Mouse (Mus musculus) layer of hippocampus, postnatal 25 days (tissue): ENCODE data around the gene Ccnd2. TPM values are rescaled to one million over a fixed set of nuclear protein-coding genes. Genes with fewer than 3 reads are reported as not detected.
A peak's percentile ranks its signal among the peaks of the same experiment; 100 is the strongest.

Experiments
- DNase-seq, 2 experiments: peaks; one replicate each; pipeline ENCODE4 v3.0.0; 2022; ENCODE audit warnings: mixed read lengths in 2 of 2, low spot score in 1 of 2; ENCODE audit errors: extremely low spot score in 1 of 2
- total RNA-seq, 2 experiments: library from RNA; stranded (reverse); gene quantifications; 2 replicates each; pipeline ENCODE4 v1.2.3; 2021

Ccnd2 gene
- total RNA-seq, result 100 to 1,000 TPM; 137 to 150 TPM

DNA sequence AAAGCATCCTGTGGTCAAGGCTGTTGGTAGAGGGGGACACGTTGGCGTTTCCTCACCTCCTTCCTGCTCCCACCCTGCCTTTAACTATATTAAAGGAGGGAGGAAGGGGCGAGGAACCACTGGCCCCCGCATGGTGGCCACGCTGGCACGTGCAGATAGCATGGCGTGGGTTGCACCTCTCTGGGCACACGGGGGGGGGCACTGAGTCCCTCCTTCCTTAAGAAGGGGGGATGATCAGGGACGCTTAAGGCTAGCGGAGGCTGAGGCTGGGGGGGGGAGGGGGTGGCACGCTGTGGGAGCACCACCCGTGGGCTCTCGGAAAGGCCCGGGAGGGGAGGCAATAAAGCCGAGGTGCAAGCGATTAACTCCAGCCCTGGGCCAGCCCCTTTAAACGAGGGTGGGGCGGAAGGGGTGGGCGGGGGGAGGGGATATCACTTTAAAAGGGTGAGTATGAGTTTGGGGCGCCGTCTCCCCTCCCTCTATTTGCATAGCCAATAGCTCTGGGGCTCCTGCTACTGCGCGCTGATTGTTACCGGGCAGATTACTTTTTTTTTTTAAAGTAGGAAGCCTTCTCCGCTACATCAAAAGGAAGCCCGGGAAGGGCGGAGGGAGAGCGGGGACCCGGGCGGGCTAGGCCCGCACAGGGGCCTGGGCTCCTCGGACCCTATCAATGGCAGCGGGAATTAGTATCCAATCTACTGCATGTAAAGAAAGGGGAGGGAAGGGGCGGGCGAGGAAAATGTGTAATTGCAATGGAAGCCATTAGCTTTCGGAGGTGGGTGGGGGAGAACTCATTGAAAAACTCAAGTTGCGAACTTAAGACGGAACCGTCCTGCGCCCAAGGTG, at the start of gene Ccnd2:
TSS of gene Ccnd2 (minus strand) at position 88 of the 846 bp plus-strand sequence.
- DNase-seq, result no peak

DNA sequence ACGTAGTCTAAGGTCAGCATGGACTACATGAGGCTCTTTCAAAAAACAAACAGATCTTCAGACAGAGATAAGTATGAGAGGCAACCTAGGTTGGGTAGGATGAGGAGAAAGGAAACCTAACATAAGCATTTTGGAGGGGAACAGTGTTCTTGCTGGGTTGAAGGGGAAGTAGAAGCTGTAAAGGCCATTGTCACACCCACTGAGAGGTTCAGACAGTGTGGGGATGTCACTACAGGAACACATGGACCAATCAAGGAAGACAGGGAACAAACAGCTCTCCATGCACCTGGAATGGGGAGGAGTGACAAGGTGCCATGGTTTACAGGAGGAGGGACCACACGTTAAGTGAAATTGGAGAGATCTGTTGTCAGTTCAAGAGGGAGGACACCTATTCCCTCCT, 45.0 kb upstream of the Ccnd2 start:
- no peak for DNase-seq

DNA sequence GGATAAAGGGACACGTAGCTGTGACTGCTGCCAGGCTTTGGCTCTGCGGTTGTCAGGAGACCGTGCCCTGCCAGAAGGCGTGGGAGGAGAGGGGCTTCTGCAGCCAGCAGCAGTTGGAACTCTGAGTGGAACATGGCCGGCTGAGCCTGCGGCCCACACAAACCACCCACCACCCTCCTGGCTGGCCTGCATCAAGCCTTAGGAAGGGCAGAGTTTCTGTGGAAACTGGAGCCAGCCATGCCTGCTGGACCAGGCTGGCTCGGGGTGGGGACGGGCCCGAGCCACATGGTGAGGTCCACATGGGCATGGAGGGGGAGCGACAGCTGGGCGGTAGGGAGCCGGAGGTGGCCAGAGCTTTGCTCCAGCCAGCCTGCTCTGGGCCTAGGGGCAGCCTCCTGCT, 29.3 kb upstream of the Ccnd2 start:
- DNase-seq, result peak; percentile 10 to 24

DNA sequence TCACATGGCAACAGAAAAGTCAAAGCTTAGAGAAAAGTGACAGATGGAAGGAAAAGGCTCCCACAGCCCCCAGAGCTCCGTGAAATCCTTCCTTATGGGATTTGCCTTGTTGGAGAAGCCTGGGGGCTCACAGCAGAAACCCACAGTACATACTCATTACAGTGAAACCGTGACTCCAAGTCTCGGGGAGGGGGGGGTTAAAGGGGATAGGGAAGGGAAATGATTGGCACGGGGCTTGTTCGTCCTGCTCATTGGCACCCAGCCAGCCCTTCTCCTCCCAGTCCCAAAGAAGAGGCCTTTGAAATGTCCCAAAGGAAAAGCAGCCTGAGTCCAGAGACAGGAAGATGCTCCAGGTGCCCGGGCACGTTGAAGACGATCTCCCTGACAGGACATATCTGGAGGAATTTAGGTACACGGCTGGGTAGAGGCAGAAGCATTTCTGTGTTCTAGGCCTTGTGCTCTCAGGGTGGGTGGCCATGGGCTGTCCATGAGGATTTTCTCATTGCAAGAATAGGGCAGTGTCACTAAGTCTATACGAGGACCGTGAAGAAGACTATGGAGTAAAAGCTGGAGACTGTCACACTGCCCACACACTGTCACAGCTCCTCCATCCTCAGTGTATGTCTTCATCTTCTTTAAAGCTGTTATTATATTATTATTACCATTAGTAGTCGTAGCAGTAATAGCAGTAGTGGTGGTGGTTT, 27.2 kb upstream of the Ccnd2 start:
- no peak for DNase-seq

DNA sequence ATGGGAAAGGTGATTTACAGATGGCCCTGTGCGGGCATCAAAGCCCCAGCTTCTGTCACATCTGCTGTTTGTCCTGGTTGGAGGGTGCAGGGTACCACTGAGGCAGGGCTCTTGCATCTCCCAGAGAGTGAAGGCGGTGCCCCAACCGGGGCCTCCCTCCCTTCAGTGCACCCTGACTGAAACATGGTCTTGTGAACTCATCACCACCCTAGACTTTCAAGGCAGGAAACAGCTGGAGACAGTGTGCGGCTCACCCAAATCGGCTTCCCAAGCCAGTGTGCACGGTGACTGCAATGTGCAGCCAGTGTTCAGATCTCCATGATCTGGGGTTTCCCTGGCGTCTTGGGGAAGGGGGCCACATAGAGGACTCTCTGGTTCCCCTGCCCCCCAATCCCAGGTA, 26.0 kb upstream of the Ccnd2 start:
- no peak for DNase-seq

DNA sequence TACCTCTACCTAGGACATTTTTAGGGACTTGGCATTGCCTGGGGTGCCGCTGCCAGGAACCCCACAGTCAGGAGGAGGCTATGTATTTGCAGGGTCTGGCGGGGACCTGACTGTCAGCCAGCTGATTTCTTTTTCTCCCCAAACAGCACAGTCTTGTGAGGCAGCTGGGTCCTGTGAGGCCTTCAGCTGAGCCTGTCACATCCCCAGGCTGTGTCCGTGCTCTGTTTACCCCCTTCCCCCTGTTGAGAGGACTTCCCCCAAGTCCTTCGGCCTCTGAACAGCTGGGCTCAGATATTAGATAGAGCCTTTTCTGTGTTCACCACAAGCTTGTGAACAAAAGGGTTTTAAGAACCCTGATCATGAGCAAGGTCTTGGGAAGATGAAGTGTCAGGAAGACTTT, 25.4 kb upstream of the Ccnd2 start:
- DNase-seq, result no peak

DNA sequence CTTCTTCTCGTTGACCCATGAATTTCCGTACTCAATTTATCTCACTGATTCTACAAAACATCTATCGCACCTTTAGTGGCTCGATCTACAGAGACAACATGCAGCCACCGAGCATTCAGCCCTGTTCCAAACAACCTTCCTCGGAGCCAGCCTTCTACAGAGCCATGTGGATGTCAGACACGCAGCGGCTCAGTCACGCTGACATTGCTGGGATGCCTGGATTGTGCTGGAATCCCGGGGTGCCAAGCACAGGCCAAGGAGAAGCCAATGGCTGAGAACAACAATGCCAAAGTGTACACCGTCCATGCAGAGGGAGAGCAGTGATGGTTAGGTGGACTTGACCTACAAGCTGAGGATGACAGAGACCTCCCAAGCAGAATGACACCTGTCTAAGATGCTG, 20.5 kb upstream of the Ccnd2 start:
- DNase-seq, result no peak

DNA sequence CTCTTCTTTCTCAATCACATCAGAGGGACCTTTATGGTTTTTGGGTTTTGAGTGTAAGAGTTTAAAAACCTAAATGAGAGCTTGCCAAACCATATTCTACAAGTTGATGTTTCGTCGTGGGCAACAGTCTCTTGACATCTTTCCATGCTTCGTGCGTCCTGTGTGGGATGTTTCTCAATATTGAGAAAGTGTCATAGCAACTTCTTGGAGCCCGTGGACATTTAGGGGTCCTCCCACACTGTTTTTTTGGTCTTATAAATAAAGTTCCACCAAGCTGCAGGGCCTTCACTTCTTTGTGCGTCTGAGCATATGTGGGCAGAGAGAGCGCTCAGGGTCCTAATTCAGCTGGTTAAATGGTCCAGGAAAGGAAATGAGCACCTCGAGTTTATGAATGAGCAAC, 18.7 kb upstream of the Ccnd2 start:
- no peak for DNase-seq

DNA sequence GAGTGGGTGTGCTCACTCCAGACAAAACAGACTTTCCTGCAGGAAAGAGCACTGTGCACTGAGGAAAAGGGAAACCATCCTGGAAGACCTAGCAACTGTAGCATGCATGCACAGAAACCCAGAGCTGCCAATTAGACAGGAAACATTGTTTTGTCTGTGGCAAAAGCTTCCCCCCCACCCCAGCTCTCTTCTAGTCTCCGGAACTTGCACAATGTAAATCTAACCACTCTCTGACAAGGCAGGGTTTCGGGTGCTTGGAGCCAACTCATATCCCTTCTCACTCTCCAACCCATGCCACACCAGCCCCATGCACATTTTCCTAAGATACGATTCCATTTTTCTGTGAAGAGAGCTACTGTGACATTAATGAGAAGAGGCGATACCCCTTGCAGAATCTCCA, 13.7 kb upstream of the Ccnd2 start:
- DNase-seq, result no peak

DNA sequence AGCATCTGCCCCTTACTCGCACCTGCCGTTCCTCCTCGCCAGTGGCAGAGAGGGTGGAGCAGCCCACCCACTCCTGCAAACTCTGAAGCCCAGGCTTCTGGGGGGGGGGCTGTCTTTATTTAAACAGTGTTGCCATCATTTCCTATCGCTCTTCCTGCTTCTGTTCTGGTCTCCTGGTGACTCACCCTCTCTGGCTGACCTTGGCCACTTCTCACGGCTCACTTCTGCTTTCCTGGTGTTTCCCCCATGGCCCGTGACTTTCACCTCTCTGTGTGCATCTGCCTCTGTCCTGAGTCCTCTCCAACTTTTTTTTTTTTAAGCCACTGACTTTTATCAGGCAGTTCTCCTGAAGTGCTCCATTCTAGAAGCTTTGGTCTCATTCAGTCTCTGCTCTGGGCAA, 10.8 kb upstream of the Ccnd2 start:
- DNase-seq, result no peak

DNA sequence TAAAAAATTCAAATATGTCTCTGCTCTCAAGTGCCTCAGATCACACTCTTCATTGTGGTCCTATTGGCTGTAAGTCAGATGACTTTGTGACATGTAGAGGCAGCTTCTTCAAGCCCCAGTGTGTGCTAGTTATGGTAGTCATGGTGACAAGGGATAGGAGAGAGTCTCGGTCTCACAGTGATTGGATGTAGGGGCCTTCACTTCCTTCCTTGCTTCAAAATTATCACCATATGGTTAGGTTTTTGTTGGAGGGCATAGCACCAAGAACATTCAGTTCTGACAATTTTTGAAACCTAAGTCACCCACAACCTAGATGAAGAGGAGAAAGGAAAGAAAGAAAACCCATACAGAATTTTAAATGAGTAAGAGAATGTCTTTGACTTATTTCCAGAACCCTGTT, 5.3 kb upstream of the Ccnd2 start:
- DNase-seq, result no peak

DNA sequence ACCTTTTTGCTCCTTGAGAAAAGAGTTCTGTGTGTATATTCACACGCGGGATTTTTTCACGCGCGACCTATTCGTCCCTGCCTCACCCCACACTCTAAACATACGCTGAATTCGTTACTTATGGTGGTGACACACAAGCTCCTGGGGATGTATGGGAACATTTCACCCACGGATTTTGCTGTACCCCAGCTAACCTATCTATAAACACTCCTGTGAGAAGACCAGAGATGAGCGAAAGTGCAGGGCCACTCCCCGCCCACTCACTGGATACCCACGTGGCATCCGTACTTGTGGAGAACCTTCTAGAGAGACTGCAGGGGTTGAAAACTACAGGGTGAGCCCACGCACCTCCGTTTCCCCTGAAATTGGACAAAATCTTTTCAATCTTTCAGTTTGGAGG, 3.5 kb upstream of the Ccnd2 start:
- DNase-seq, result no peak

DNA sequence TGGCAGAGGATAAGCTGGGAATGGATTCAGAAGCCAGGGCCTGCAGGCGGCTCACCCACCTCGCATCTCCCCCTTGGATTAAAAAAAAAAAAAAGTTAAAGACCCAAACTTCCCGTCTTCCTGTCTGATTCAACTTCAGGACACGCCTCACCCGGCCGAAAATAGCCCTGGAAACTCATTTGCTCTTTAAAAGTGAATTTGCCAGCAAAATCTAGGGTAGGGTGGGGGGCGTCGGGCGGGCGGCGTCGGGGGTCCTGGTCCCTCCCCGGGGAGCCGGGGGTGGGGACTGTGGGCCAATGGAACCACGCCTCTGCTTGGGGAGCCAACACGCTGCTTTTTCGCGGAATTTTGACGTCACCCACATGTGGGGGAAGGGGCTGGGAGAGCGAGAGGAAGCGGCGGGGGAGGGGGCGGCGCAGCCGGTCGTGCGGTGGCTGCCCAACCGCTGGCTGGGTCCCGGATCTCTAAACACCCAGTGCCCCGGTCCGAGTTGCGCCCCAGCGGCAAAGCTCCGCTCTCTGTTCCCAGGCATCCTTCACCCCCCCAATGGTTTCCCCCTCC, 2.8 kb upstream of the Ccnd2 start:
- no peak for DNase-seq

DNA sequence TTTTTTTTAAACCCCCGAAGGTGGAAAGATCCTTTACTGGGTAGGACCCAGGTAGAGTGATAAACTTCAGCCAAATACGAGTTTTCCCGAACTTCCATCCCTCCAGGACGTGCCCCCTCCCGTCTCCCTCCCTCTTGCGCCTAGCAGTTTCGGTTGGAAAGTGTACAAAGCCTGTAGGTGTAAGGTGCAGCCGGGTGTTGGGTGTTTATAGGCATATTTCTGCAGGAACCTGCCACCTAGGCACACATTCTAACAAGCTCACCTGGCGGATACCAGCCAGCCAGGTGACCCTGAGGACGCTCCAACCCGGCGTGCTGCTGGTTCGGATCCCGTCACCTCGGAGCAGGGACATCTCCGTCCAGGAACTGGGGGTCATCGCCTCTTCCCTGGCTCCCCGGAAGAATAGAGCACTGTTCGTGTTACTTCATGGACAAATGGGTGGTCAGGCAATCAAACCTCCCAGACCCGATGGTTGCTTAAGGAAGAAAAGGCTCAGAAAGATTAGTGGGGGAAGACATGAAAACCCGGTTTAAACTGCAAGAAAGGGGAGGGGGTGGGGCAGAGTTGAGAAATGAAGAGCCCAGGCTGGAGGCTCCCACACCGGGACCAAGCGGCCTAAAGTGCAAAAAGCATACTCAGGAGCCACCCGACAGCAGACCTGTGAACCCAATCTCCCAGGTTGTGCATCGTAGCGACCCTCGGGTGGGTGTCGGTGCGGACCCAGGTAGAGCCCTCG, 2.1 kb upstream of the Ccnd2 start:
- DNase-seq, result no peak

DNA sequence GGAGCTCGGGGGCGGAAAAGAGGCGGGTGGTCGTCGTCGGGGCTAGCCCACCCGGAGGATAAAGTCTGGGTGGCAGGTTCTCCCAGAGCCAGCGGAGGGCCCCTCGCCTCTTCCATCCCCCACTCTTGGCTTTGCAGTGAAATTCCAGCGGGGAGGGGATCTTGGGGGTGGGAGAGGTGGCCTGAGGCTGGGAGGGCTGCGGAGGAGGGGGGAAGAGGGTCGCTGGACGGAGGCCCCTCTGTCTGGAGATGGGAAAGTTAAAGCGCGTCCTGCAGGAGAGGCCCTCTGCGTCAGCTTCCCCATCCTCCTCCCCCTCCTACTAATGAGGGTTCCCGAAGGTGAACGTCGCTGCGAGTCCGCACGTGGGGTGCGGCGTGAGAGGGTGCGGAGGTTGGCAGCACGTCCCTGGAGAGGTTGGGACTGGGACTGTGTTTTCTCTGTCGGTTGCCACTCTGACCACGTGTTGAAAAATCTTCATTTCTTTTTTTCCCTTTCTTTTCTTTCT, 1.4 kb upstream of the Ccnd2 start:
- DNase-seq, result no peak

DNA sequence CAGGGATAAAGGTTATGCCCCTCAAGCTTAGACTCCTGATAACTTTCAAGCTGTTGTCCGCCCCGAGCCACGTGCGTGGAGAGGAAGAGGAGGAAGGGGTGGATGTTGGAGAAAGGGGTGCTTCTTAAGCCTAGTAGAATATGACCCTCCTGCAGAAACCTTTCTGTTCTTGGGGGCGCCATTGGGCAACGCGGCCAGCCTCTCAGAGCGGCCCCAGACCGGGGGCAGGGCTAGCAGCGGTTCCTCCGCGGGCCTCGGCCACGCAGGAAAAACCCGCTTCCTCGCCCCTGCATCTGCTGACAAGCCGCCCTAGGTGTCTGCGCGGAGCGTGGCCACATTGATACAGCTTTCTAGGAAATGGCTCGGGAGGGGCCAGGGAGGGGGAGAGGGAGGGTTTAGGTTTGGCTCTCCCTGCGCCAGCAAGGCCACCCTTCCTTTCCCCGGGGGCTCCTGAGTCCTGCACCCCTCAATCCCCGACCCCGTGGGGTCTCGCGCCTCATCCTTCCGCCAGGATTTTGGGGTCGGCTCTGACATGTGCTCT, 358 bp downstream of the Ccnd2 start:
- no peak for DNase-seq

DNA sequence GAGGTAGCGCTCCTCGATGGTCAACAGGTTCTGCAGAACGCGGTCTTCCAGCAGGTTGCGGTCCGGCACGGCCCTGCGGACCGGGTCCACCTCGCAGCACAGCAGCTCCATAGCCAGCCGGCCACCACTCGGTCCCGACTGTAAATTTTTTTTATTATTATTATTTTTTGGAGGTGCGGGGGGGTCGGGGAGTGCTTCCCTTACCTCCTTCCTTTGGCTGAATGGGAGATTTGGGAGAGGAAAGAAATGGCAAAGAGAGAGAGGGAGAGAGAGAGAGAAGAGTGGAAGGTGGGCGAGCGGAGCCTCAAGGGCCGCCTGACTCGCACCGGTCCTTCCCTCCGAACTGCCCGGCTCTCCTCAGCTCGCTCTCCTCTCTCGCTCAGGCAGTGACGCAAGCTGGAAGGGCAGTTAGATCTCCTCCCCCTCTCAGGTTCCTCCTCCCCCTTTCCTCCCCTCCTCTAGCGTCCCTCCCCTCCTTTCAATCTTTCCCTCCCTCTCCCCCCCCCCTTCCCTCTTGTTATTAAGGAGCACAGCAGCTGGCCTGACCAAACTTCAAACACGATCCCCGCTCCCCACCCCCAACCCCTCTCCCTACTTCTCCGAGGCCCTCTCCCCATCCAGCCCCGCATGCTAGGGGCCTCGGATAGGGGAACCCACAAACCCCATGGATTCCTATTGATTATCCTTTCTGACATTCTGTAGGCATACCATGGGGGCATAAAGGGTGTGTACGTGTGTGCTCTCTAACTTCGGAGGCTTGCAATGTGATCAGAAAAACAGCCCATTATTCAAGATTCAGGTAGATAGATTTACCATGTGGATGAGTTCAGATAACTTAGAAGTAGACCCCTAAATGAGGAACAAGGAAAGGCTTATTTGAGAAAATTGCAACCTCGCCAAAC, 1.1 kb downstream of the Ccnd2 start:
- no peak for DNase-seq

DNA sequence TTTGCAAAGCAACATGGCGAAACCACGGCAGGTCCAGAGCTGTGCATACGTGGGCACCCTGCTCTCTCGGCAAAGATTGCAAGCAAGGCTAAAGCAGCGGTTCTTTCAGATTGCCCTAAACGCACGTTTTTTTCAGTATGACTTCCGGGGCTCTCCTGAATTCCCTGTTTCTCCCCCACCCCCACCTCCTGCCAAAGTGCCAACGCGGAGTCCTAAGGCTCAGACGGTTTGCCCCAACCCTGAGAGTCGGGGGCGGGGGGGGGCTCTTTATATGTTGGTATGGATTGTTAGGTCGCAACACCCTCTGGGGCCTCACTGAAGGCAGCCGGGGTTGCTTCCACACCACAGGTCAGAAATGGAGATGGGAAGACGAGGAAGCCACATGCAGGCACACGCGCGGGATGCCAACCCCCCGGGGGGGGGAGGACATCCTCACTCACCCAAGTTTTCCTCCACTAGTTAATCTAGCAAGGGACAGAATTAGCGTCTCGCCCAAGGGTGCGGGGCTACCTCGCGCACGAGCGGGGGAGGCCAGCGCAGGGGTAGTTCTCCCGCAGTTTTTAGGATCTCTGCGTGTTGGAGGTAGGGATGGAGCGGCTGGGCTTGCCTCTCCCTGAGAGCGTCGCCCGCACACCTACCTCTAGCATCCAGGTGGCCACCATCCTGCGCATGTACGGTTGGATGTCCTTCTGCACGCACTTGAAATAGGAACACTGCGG, 1.9 kb downstream of the Ccnd2 start:
- no peak for DNase-seq
